Mouse (Mus musculus) limb, embryonic 13.5 days (tissue): Measurements from ENCODE around the gene Gtf2h3. TPM values are rescaled to one million over a fixed set of nuclear protein-coding genes. Genes with fewer than 3 reads are reported as not detected.

Experiments used
- polyA plus RNA-seq: library from polyadenylated mRNA; unstranded; fragments of >200 nt; fragmentation: Nextera tagmentation; extraction: Ambion mirVana; gene quantifications from 2 replicates; pipeline ENCODE4 v1.2.1, GENCODE M21; 2015

Gtf2h3 gene
- polyA plus RNA-seq, 1 experiment from 2014 or later, result 78.5 TPM

Other genes starting within 250 kb of the Gtf2h3 start
- 43.7 and 49.6 TPM in 2 replicates for gene Cdk2ap1, start 216.1 kb upstream of the Gtf2h3 start, polyA plus RNA-seq
- gene Sbno1, start 153.1 kb upstream of the Gtf2h3 start, polyA plus RNA-seq, result 102 and 104 TPM in 2 replicates
- 36.0 and 37.6 TPM in 2 replicates for gene Kmt5a, start 139.2 kb upstream of the Gtf2h3 start, polyA plus RNA-seq
- gene Rilpl2, start 100.8 kb upstream of the Gtf2h3 start, polyA plus RNA-seq, result 34.6 and 37.2 TPM in 2 replicates
- 24.3 and 28.2 TPM in 2 replicates for gene Snrnp35, start 96.0 kb upstream of the Gtf2h3 start, polyA plus RNA-seq
- gene Rilpl1, start 47.7 kb upstream of the Gtf2h3 start, polyA plus RNA-seq, result 26.0 and 27.8 TPM in 2 replicates
- 590 and 600 TPM in 2 replicates for gene Tmed2, start 38.4 kb upstream of the Gtf2h3 start, polyA plus RNA-seq
- gene Ddx55, start 26.3 kb upstream of the Gtf2h3 start, polyA plus RNA-seq, result 17.5 and 17.8 TPM in 2 replicates
- 67.9 and 76.0 TPM in 2 replicates for gene Eif2b1, start within 50 bp of the Gtf2h3 start, polyA plus RNA-seq
- gene Atp6v0a2, start 49.4 kb downstream of the Gtf2h3 start, polyA plus RNA-seq, result 54.1 and 54.7 TPM in 2 replicates
- 0.11 and 0.40 TPM in 2 replicates for gene Dnah10, start 145.9 kb downstream of the Gtf2h3 start, polyA plus RNA-seq